Mouse (Mus musculus): ENCODE results near the gene Ttc16. TPM values are rescaled to one million over a fixed set of nuclear protein-coding genes. Genes with fewer than 3 reads are reported as not detected.

Gene Ttc16
- 0.89 and 0.92 TPM in 2 replicates for polyA plus RNA-seq (2015; fragmentation: Nextera tagmentation; extraction: Ambion mirVana)

- Histone ChIP-seq H3K4me2 (peak within 1 kb of the TSS; percentile 81), H3K27ac (peak within 1 kb of the TSS; percentile 80), H3K4me3 (peak within 1 kb of the TSS; percentile 81), H3K9ac (peak within 1 kb of the TSS; percentile 52), H3K36me3 (replicated peaks) (no peaks in the 10 kb centered on the region), H3K9me3 (no peaks in the 10 kb centered on the region), H3K4me1 (peaks cover 13% of the 10 kb centered on the region), H3K27me3 (replicated peaks) (no peaks in the 10 kb centered on the region)
- under 1% methylated on average over 46 of the region's 46 CpGs for WGBS
- peak; percentile 98 for ATAC-seq (replicated peaks)
Measured at GRCm38 (mm10) chr2:32775359-32776074, at the start of gene Ttc16, which contains the start of gene Ptrh1. TSS of gene Ttc16 (minus strand) at chr2:32775633. TSS of gene Ptrh1 (plus strand) at chr2:32775786.

- 93% methylated on average over 1 of the region's 1 CpGs for WGBS
- Histone ChIP-seq H3K4me1 (peaks cover 15% of the 10 kb centered on the region), H3K27me3 (replicated peaks) (no peaks in the 10 kb centered on the region), H3K9me3 (no peaks in the 10 kb centered on the region), H3K4me2 (no peak overlapping the region), H3K27ac (no peak overlapping the region), H3K9ac (no peak overlapping the region), H3K36me3 (replicated peaks) (peaks cover 8% of the 10 kb centered on the region), H3K4me3 (no peak overlapping the region)
- ATAC-seq (replicated peaks), result no peak
Measured at GRCm38 (mm10) chr2:32824778-32825177, 49.3 kb upstream of the Ttc16 start.

DNA sequence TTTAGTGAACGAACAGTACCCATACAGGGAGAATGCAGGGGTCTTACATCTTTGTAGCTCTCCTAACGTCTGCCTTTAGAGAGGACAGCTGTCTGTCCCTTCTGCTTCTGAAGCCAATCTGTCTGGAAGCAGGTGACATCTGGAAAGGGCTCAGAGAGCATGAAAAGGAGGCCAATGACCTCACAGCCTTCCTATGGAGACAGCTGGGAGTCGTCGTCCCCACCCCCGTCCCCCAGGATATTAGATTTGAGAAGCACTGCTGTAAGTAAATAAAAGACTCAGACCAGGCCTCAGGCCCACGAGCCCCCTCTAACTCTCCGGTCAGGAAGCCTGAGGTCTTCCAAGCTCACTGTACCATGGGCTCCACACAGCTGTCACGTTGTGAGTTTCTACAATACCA is 48.7 kb upstream of the Ttc16 start:
- Histone ChIP-seq H3K27me3 (replicated peaks) (no peaks in the 10 kb centered on the region), H3K9me3 (no peaks in the 10 kb centered on the region), H3K4me2 (no peak overlapping the region), H3K27ac (no peak overlapping the region), H3K4me1 (peaks cover 11% of the 10 kb centered on the region), H3K36me3 (replicated peaks) (peaks cover 8% of the 10 kb centered on the region), H3K4me3 (no peak overlapping the region), H3K9ac (no peak overlapping the region)
- no peak for ATAC-seq (replicated peaks)
- 22% methylated on average over 8 of the region's 8 CpGs for WGBS

GRCm38 (mm10) chr2:32823579-32824154 is 48.2 kb upstream of the Ttc16 start:
- WGBS, result 66% methylated on average over 8 of the region's 8 CpGs
- Histone ChIP-seq H3K9ac (no peak overlapping the region), H3K36me3 (replicated peaks) (peaks cover 8% of the 10 kb centered on the region), H3K27ac (no peak overlapping the region), H3K9me3 (no peaks in the 10 kb centered on the region), H3K4me3 (no peak overlapping the region), H3K4me2 (no peak overlapping the region), H3K4me1 (peaks cover 8% of the 10 kb centered on the region; the same call in 1 of the 2 replicates), H3K27me3 (replicated peaks) (no peaks in the 10 kb centered on the region)
- ATAC-seq (replicated peaks), result no peak

DNA sequence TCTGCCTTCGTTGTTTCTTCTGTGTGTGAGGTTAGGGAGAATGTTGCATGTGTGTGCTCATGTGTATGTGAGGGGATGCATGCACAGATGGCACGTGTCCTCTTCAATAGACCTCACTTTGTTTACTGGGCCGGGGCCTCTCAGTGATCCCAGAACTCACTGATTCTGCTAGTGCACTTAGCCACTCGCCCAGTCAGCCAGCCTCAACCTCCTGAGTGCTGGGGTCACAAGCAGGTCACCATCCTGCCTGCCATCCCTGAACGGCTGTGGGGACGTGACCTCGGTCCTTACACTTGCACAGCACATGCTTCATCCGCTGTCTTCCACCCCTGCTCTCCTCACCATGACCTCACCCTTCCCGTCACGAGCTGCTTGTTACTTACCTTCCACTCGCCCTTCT is 47.7 kb upstream of the Ttc16 start:
- Histone ChIP-seq H3K9ac (no peak overlapping the region), H3K36me3 (replicated peaks) (peaks cover 10% of the 10 kb centered on the region), H3K9me3 (no peaks in the 10 kb centered on the region), H3K4me2 (no peak overlapping the region), H3K27me3 (replicated peaks) (no peaks in the 10 kb centered on the region), H3K4me1 (peaks cover 8% of the 10 kb centered on the region; the same call in 1 of the 2 replicates), H3K27ac (no peak overlapping the region), H3K4me3 (no peak overlapping the region)
- no peak for ATAC-seq (replicated peaks)
- WGBS, result 72% methylated on average over 11 of the region's 11 CpGs

GRCm38 (mm10) chr2:32822643-32823042 is 47.2 kb upstream of the Ttc16 start:
- WGBS, result 82% methylated on average over 6 of the region's 6 CpGs
- no peak for ATAC-seq (replicated peaks)
- no peaks in the 10 kb centered on the region for H3K27me3 ChIP-seq (replicated peaks)
- H3K36me3 ChIP-seq (replicated peaks), result peaks cover 16% of the 10 kb centered on the region
- H3K4me3 ChIP-seq, result no peak overlapping the region
- no peak overlapping the region for H3K4me2 ChIP-seq
- H3K9me3 ChIP-seq, result no peaks in the 10 kb centered on the region
- H3K27ac ChIP-seq, result no peak overlapping the region
- no peak overlapping the region for H3K9ac ChIP-seq
- H3K4me1 ChIP-seq, result peaks cover 8% of the 10 kb centered on the region; the same call in 1 of the 2 replicates

GRCm38 (mm10) chr2:32821041-32821802 is 45.8 kb upstream of the Ttc16 start:
- H3K4me1 ChIP-seq, result peaks cover 8% of the 10 kb centered on the region; the same call in 1 of the 2 replicates
- no peak for ATAC-seq (replicated peaks)
- no peaks in the 10 kb centered on the region for H3K9me3 ChIP-seq
- H3K27ac ChIP-seq, result no peak overlapping the region
- H3K9ac ChIP-seq, result no peak overlapping the region
- no peak overlapping the region for H3K4me3 ChIP-seq
- 72% methylated on average over 11 of the region's 11 CpGs for WGBS
- no peak overlapping the region for H3K4me2 ChIP-seq
- no peaks in the 10 kb centered on the region for H3K27me3 ChIP-seq (replicated peaks)
- H3K36me3 ChIP-seq (replicated peaks), result peaks cover 24% of the 10 kb centered on the region

- Histone ChIP-seq H3K4me3 (no peak overlapping the region), H3K4me2 (no peak overlapping the region), H3K27ac (no peak overlapping the region), H3K4me1 (no peaks in the 10 kb centered on the region), H3K9ac (no peak overlapping the region), H3K27me3 (replicated peaks) (no peaks in the 10 kb centered on the region), H3K36me3 (replicated peaks) (peaks cover 36% of the 10 kb centered on the region), H3K9me3 (no peaks in the 10 kb centered on the region)
- WGBS, result 95% methylated on average over 5 of the region's 5 CpGs
- ATAC-seq (replicated peaks), result no peak
Measured at GRCm38 (mm10) chr2:32818208-32818607, 42.8 kb upstream of the Ttc16 start.

- H3K4me2 ChIP-seq, result no peak overlapping the region
- H3K4me1 ChIP-seq, result no peaks in the 10 kb centered on the region
- H3K4me3 ChIP-seq, result no peak overlapping the region
- H3K9me3 ChIP-seq, result no peaks in the 10 kb centered on the region
- no peak for ATAC-seq (replicated peaks)
- H3K27ac ChIP-seq, result peak overlapping the region; percentile 5; the same call in 1 of the 2 replicates
- no peaks in the 10 kb centered on the region for H3K27me3 ChIP-seq (replicated peaks)
- 59% methylated on average over 7 of the region's 7 CpGs for WGBS
- H3K9ac ChIP-seq, result no peak overlapping the region
- peaks cover 39% of the 10 kb centered on the region for H3K36me3 ChIP-seq (replicated peaks)
Measured at GRCm38 (mm10) chr2:32817589-32817988, 42.2 kb upstream of the Ttc16 start.

- no peak for ATAC-seq (replicated peaks)
Measured at GRCm38 (mm10) chr2:32816946-32817581, 41.6 kb upstream of the Ttc16 start.

DNA sequence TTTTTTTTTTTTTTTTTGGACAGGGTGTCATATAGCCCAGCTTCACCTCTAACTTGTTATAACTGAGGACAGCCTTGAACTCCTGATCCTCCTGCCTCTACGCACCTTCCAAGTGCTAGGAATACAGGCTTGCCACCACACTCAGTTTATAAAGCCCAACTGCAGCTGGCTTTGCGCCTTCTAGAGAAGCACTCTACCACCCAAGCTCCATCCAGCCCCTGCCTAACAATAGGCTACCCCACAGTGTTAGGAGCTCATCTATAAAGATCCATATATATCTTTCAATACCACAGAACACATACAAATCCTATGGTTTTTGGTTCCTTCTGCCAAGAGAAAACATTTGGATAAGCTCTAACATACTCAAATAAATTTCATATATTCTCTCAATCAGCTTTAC is 41.1 kb upstream of the Ttc16 start:
- peaks cover 46% of the 10 kb centered on the region for H3K36me3 ChIP-seq (replicated peaks)

More at GRCm38 (mm10) chr2:32816946-32817581, 41.6 kb upstream of the Ttc16 start:
- Histone ChIP-seq H3K9ac (no peak overlapping the region), H3K4me2 (no peak overlapping the region), H3K36me3 (replicated peaks) (peaks cover 43% of the 10 kb centered on the region), H3K27me3 (replicated peaks) (no peaks in the 10 kb centered on the region), H3K9me3 (no peaks in the 10 kb centered on the region), H3K4me1 (no peaks in the 10 kb centered on the region), H3K4me3 (no peak overlapping the region), H3K27ac (peak overlapping the region; percentile 5; the same call in 1 of the 2 replicates)
- 69% methylated on average over 17 of the region's 17 CpGs for WGBS

DNA sequence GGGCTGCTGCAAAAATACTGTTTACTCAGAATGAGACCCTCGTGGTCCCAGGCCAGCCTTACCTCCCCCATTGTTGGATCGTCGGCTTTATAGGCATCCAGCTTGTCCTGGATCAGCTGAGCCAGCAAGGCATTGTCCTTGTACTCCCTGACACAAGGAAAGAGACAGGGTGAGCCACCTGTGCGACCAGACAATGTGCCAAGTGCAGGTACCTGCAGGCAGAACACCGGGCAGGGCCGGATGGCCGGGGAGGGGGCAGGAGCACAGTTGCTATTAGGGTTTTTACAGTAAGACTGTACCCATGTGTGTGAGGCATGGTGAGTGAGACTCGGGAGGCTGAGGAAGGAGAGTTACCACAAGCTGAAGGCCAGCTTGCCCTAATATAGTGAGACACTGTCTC is 36.5 kb upstream of the Ttc16 start:
- WGBS, result 88% methylated on average over 8 of the region's 8 CpGs

More for the DNA sequence above, 41.1 kb upstream of the Ttc16 start:
- no peak overlapping the region for H3K27ac ChIP-seq
- no peaks in the 10 kb centered on the region for H3K4me1 ChIP-seq
- 79% methylated on average over 2 of the region's 2 CpGs for WGBS
- no peaks in the 10 kb centered on the region for H3K9me3 ChIP-seq
- H3K9ac ChIP-seq, result no peak overlapping the region
- ATAC-seq (replicated peaks), result no peak
- no peaks in the 10 kb centered on the region for H3K27me3 ChIP-seq (replicated peaks)
- H3K4me2 ChIP-seq, result no peak overlapping the region
- no peak overlapping the region for H3K4me3 ChIP-seq

More for the DNA sequence above, 36.5 kb upstream of the Ttc16 start:
- Histone ChIP-seq H3K36me3 (replicated peaks) (peaks cover 57% of the 10 kb centered on the region), H3K9me3 (no peaks in the 10 kb centered on the region), H3K27ac (no peak overlapping the region), H3K4me1 (no peaks in the 10 kb centered on the region), H3K27me3 (replicated peaks) (no peaks in the 10 kb centered on the region), H3K4me3 (no peak overlapping the region), H3K9ac (no peak overlapping the region), H3K4me2 (no peak overlapping the region)
- no peak for ATAC-seq (replicated peaks)

Measured in midbrain, embryonic 15.5 days (tissue).